Mouse (Mus musculus): ENCODE measurements around the gene Tsen34.
"Not testable (repeated sequence)": the region's sequence is repeated elsewhere in the genome, so short reads cannot be mapped to it uniquely, and the experiment has no call there.

Tsen34 gene

GRCm38 (mm10) chr7:3720268-3720667 lies 27.6 kb downstream of the Tsen34 start, which contains the start of gene Pirb:
Gene Pirb, minus strand, starts transcription at chr7:3720391.
- not testable (repeated sequence) for DNase-seq (ENCODE audit: low read depth, low spot score)

GRCm38 (mm10) chr7:3725459-3725858 lies 32.8 kb downstream of the Tsen34 start:
- DNase-seq (ENCODE audit: low read depth, low spot score) = not testable (repeated sequence)

DNA sequence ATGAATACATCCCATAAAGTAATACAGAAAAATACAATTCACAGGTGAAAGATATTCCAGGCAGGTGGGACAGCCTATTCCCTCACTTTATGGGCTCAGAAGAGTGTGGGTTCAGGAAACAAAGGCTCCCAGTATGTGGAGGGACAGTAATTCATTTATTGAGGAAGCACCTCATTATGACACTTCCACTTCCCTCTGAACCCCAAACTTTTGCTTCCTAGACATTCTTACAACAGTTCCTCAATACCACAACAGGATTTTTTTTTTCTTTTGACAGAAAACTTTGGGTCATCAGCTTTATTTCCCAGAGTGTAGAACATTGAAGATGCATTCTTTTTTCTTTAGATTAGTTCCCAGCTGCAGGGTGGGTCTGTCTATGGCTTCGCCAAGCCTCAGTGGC lies 40.0 kb downstream of the Tsen34 start:
- not testable (repeated sequence) for DNase-seq (ENCODE audit: low read depth, low spot score)
